Mouse (Mus musculus) stomach, embryonic 14.5 days (tissue): ENCODE results near the gene Ccnd1. TPM values are rescaled to one million over a fixed set of nuclear protein-coding genes. Genes with fewer than 3 reads are reported as not detected.

Source experiments
- polyA plus RNA-seq: library from polyadenylated mRNA; unstranded; fragments of >200 nt; fragmentation: Nextera tagmentation; extraction: Ambion mirVana; gene quantifications from 2 replicates; pipeline ENCODE4 v1.2.1, GENCODE M21; 2014

Ccnd1 gene
- polyA plus RNA-seq, 1 experiment from 2014 or later: 82.9 TPM

Other genes starting within 250 kb of the Ccnd1 start
- gene Ano1, start 188.0 kb downstream of the Ccnd1 start, polyA plus RNA-seq: 65.0 and 69.8 TPM in 2 replicates
- not detected in 2 replicates for gene Fgf3, start 101.8 kb downstream of the Ccnd1 start, polyA plus RNA-seq
- not detected in 2 replicates for gene Fgf4, start 92.6 kb downstream of the Ccnd1 start, polyA plus RNA-seq
- gene Fgf15, start 43.4 kb downstream of the Ccnd1 start, polyA plus RNA-seq: not detected in 2 replicates
- gene LTO1, start 24.8 kb downstream of the Ccnd1 start, polyA plus RNA-seq: 23.7 and 25.8 TPM in 2 replicates